ENCODE assay signal across 36 mouse cellular contexts in genomic region chr10:8962921-8963320, GRCm38 (mm10).
"Had no signal": no experiment of that assay in that cellular context is flagged by ENCODE, and none has a peak within 500 bp of the region (broad histone marks: within the 10 kb centered on the region; RNA-seq: fewer than 3 reads in every experiment).

No protein-coding gene starts in this region.

- H3K4me3 ChIP-seq: heart, embryonic 10.5 days; heart, embryonic 12.5 days; heart, embryonic 13.5 days; heart, embryonic 15.5 days; hindbrain, embryonic 10.5 days; hindbrain, embryonic 12.5 days; hindbrain, embryonic 13.5 days; hindbrain, embryonic 15.5 days; intestine, embryonic 15.5 days; kidney, embryonic 15.5 days; layer of hippocampus, adult 2 months; left cerebral cortex, adult 2 months had no signal

- H3K27ac ChIP-seq: heart, embryonic 10.5 days; heart, embryonic 13.5 days; heart, embryonic 15.5 days; hindbrain, embryonic 10.5 days; hindbrain, embryonic 12.5 days; hindbrain, embryonic 13.5 days; hindbrain, embryonic 14.5 days; hindbrain, embryonic 15.5 days; hindbrain, postnatal 0 days; intestine, embryonic 15.5 days; kidney, embryonic 15.5 days; kidney, postnatal 0 days; layer of hippocampus, adult 2 months; left cerebral cortex, adult 2 months had no signal

- H3K9ac ChIP-seq: heart, embryonic 12.5 days; heart, embryonic 13.5 days; heart, embryonic 15.5 days; hindbrain, embryonic 12.5 days; hindbrain, embryonic 13.5 days; hindbrain, embryonic 14.5 days; hindbrain, embryonic 15.5 days; intestine, embryonic 15.5 days; kidney, embryonic 15.5 days had no signal

- ATAC-seq: hindbrain, embryonic 16.5 days; hindbrain, postnatal 0 days; inflammation-experienced regulatory T-cells, adult 6 months; intestine, embryonic 15.5 days; intestine, embryonic 16.5 days; intestine, postnatal 0 days had no signal

- H3K4me2 ChIP-seq: heart, embryonic 11.5 days; heart, embryonic 12.5 days; heart, embryonic 13.5 days; heart, embryonic 15.5 days; hindbrain, embryonic 12.5 days; hindbrain, embryonic 13.5 days; hindbrain, embryonic 14.5 days; hindbrain, embryonic 15.5 days; intestine, embryonic 15.5 days; kidney, embryonic 15.5 days had no signal

- H3K36me3 ChIP-seq: heart, embryonic 10.5 days; heart, embryonic 12.5 days; heart, embryonic 13.5 days; heart, embryonic 15.5 days; hindbrain, embryonic 10.5 days; hindbrain, embryonic 12.5 days; hindbrain, embryonic 13.5 days; hindbrain, embryonic 15.5 days; intestine, embryonic 15.5 days; kidney, embryonic 15.5 days had no signal

- H3K27me3 ChIP-seq: heart, embryonic 12.5 days; heart, embryonic 13.5 days; heart, embryonic 15.5 days; hindbrain, embryonic 12.5 days; hindbrain, embryonic 13.5 days; hindbrain, embryonic 15.5 days; intestine, embryonic 15.5 days; kidney, embryonic 15.5 days had no signal

- DNase-seq: heart, postnatal 10 days; heart, postnatal 14 days; heart, postnatal 36 days; heart, postnatal 4 days; kidney, adult 11 months; kidney, adult 18-20 months; kidney, adult 2 months; kidney, adult 8-10 months; kidney, adult 9 months; kidney, postnatal 10 days; kidney, postnatal 14 days; kidney, postnatal 25 days; kidney, postnatal 36 days; kidney, postnatal 4 days; layer of hippocampus, adult 9-11 months; layer of hippocampus, postnatal 36 days had no signal

- H3K9me3 ChIP-seq: heart, embryonic 10.5 days; heart, embryonic 12.5 days; heart, embryonic 13.5 days; heart, embryonic 15.5 days; hindbrain, embryonic 10.5 days; hindbrain, embryonic 12.5 days; hindbrain, embryonic 13.5 days; hindbrain, embryonic 15.5 days; intestine, embryonic 15.5 days; kidney, embryonic 15.5 days had no signal
